Mouse (Mus musculus) hindbrain, embryonic 10.5 days (tissue): ENCODE measurements around the gene Gxylt2. TPM values are rescaled to one million over a fixed set of nuclear protein-coding genes. Genes with fewer than 3 reads are reported as not detected.

Experiments used
- DNase-seq: peaks from one replicate; pipeline ENCODE4 v3.0.0-alpha.2; 2017; ENCODE audit warnings: low spot score
- H3K27ac ChIP-seq: fragments of 300-500 bp; sonication (generic); 2 replicates; pipeline ENCODE4 v1.5.1; 2016; ENCODE audit warnings: mild to moderate bottlenecking, moderate library complexity
- H3K27me3 ChIP-seq: fragments of 300-500 bp; sonication (generic); 2 replicates; pipeline ENCODE4 v1.6.1; 2016; ENCODE audit warnings: mild to moderate bottlenecking; ENCODE audit not compliant: poor library complexity, insufficient read depth, severe bottlenecking
- H3K36me3 ChIP-seq: fragments of 300-500 bp; sonication (generic); 2 replicates; pipeline ENCODE4 v1.6.1; 2016; ENCODE audit warnings: mild to moderate bottlenecking, moderate library complexity
- H3K4me1 ChIP-seq: fragments of 300-500 bp; sonication (generic); replicated peaks from 2 replicates; pipeline ENCODE4 v1.6.1; 2016; ENCODE audit warnings: mild to moderate bottlenecking
- H3K4me3 ChIP-seq: fragments of 300-500 bp; sonication (generic); 2 replicates; pipeline ENCODE4 v1.5.1; 2016; ENCODE audit warnings: mild to moderate bottlenecking, moderate library complexity
- H3K9me3 ChIP-seq: fragments of 300-500 bp; sonication (generic); 2 replicates; pipeline ENCODE4 v1.6.1; 2016; ENCODE audit warnings: mild to moderate bottlenecking, moderate library complexity
- WGBS: fragments of 180-500 bp; shearing (Covaris S2); methylation state at CpG from one replicate; pipeline ENCODE4 v1.1.7; 2016; 5-methylcytosine and 5-hydroxymethylcytosine counted together
- polyA plus RNA-seq: library from polyadenylated mRNA; unstranded; fragments of >200 nt; fragmentation: Nextera tagmentation; extraction: Ambion mirVana; gene quantifications from 2 replicates; pipeline ENCODE4 v1.2.1, GENCODE M21; 2016

Gxylt2 gene
- polyA plus RNA-seq, 1 experiment from 2014 or later: 3.1 TPM

DNA sequence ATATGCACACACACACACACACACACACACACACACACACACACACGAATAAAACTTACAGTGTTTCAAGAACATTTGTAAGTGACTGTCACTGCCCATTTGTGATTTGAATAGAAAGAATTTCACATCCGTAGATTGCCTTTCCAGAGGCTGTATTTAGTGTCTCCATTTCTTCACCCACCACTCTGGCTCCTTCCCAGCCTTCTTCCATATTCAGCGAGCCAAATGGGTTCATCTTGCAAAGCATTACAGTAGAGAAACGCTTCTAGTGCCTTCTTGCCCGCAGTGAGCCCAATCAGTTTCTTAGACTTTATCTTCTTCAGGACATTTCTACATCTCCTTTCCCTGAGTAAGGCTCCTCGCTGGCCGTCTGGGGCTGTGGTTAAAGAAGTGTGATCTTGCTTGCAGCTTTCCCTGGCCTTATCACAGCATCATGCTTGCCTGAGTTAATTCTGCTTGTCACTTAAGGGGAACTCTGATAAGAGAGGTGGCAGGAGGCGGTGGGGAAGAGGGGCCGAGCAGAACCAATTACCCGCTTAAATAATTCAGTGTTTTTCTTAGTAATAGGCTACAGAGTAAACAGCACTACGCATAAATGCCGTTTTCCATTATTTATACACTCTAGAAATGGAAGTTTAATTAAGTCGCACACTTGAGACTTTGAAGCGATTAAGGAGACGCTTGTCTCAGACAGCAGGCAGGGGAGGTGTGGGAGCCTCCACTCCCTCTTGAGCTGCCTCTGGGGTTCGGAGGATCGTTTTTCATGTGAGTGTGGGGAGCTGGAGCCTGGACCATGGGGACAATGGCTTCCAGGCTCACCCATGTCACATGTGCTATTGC lies 16.6 kb downstream of the Gxylt2 start:
- DNase-seq: no peak
- H3K27me3 ChIP-seq: peaks cover 3% of the 10 kb centered on the region
- H3K9me3 ChIP-seq: no peaks in the 10 kb centered on the region
- H3K4me1 ChIP-seq: peaks cover 13% of the 10 kb centered on the region; the same call in 1 of the 2 replicates
- H3K27ac ChIP-seq: no peak overlapping the region
- H3K36me3 ChIP-seq: no peaks in the 10 kb centered on the region
- 63% methylated on average over 17 of the region's 17 CpGs for whole genome bisulfite sequencing
- no peak overlapping the region for H3K4me3 ChIP-seq

DNA sequence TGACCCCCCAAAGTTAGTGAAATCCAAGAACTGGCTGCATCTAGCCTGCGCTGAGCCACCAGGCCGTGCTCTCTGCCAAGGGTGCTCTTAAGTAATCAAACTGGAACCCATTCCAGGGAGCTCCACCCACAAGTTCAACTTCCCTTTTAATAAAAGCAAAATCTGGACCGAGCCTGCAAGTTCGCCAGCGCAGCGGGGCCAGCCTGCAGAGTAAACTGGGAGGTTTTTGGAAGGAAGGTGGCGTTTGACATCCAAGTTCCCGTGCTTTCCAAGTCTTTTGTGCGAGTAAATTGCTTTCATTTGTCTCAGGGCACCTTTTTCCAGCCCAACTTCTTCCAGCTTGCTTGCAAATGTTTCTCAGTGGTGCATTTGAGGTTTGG lies 27.5 kb downstream of the Gxylt2 start:
- no peaks in the 10 kb centered on the region for H3K9me3 ChIP-seq
- no peak for DNase-seq
- H3K27me3 ChIP-seq: no peaks in the 10 kb centered on the region
- no peak overlapping the region for H3K4me3 ChIP-seq
- peaks cover 11% of the 10 kb centered on the region; the same call in 1 of the 2 replicates for H3K4me1 ChIP-seq
- WGBS: 79% methylated on average over 9 of the region's 9 CpGs
- H3K36me3 ChIP-seq: no peaks in the 10 kb centered on the region
- H3K27ac ChIP-seq: no peak overlapping the region

DNA sequence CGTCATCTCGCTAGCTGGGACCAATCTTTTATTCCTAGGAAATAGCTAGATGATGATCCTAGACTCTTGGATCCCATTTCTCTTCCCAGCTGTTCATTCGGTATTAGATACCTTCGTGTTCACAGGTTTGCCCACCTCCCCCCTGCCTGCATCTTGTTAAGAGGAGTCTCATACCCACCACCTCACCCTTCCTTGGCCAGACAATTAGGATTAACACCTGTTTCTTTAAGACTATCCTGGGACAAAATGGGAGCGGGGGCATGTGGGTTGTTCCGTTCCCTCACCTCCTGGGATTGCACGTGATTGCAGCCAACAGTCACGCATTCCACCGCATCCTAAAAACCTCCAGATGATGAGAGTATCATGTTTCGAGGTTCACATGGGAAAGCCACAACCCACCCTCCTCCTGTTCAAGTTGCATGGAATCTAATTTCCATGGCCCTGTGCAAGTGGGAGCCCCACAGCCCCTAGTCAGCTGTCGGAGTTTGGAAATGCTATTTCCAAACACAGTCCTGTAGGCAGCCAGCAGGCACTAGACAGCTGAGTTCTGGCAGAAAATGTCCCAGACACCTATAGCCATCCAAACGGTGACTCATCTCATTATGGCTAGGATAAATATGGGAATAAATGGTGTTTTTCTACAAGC lies 28.0 kb downstream of the Gxylt2 start:
- Histone ChIP-seq H3K36me3 (no peaks in the 10 kb centered on the region), H3K9me3 (no peaks in the 10 kb centered on the region), H3K27me3 (no peaks in the 10 kb centered on the region), H3K4me3 (no peak overlapping the region), H3K4me1 (peaks cover 11% of the 10 kb centered on the region; the same call in 1 of the 2 replicates), H3K27ac (no peak overlapping the region)
- DNase-seq: no peak
- WGBS: 61% methylated on average over 12 of the region's 12 CpGs

DNA sequence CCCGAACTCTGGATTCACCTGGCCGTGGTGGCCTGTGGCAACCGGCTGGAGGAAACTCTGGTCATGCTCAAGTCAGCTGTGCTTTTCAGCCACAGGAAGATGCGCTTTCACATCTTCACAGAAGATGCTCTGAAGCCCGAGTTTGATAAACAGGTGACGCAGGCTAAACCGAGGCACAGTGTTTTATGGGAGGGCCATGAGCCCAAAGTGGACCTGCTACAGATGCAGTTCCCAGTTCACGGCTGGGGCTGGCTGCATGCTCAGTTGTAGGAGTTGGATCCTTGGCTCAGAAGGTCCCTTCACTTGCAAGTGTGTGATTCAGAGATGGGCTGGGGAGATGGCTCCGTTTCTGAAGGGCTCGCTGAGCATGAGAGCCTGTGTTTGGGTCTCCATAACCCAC lies 28.7 kb downstream of the Gxylt2 start:
- Histone ChIP-seq H3K27ac (no peak overlapping the region), H3K36me3 (no peaks in the 10 kb centered on the region), H3K9me3 (no peaks in the 10 kb centered on the region), H3K4me3 (no peak overlapping the region), H3K27me3 (no peaks in the 10 kb centered on the region), H3K4me1 (peaks cover 11% of the 10 kb centered on the region; the same call in 1 of the 2 replicates)
- 89% methylated on average over 10 of the region's 10 CpGs for WGBS
- no peak for DNase-seq

DNA sequence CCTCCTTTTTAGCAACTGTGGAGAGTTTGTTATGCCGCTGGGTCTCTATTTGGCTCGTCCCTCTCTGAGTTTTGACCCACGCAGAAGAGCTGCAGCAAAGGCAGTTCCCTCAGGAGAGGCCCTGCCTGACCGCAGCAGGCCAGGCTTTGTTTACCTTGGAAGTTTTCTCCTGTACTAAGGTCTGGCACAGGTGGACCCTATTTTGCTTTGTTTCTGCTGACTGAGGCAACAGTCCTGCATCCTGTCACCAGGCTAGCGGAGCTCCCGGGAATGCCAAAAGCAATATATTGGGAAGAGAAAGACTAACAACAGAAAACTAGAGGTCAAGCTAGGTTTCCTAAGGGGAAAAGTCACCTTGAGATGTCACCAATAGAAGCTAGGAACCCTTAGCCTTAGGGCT lies 29.8 kb downstream of the Gxylt2 start:
- whole genome bisulfite sequencing: 84% methylated on average over 6 of the region's 6 CpGs
- Histone ChIP-seq H3K27ac (no peak overlapping the region), H3K36me3 (no peaks in the 10 kb centered on the region), H3K9me3 (no peaks in the 10 kb centered on the region), H3K4me1 (peaks cover 11% of the 10 kb centered on the region; the same call in 1 of the 2 replicates), H3K27me3 (no peaks in the 10 kb centered on the region), H3K4me3 (no peak overlapping the region)
- DNase-seq: no peak

DNA sequence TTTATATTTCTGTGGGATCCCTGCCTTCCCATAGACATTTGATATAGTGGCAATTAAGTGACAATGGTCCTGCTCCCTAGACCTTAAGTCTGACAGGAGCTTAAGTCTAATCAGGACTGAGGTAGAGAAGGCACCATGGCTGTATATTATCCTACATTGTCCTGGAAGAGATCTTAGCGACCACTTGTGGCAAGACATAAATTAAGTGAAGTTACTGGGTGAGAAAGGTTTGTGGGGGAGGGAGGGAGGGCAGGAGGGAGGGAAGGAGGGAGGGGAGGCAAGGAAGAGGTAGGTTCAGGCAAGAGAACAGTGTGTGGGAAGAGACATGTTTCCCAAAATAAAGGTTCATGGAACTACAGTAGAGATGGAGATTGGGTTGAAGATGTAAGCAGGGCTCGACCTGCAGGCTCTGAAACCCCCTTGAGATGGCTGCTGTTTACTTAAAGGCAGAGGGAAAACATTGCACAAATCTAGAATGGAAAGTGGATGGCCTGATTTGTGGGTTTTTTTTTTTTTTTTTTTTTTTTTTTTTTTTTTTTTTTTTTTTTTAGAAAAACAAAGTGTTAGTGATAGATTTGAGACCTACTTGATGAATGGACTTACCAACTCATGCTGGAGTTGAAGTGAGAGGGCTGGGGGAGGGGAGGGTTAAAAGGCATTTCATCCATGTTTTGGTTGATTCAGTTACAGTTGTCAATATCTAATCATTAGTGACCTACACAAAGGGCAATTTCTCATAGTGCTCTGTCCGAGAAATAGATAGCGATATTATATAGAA lies 54.1 kb downstream of the Gxylt2 start:
- no peak for DNase-seq
- Histone ChIP-seq H3K27me3 (no peaks in the 10 kb centered on the region), H3K9me3 (no peaks in the 10 kb centered on the region), H3K4me1 (no peaks in the 10 kb centered on the region), H3K4me3 (no peak overlapping the region), H3K27ac (no peak overlapping the region), H3K36me3 (no peaks in the 10 kb centered on the region)
- WGBS: 79% methylated on average over 4 of the region's 4 CpGs

DNA sequence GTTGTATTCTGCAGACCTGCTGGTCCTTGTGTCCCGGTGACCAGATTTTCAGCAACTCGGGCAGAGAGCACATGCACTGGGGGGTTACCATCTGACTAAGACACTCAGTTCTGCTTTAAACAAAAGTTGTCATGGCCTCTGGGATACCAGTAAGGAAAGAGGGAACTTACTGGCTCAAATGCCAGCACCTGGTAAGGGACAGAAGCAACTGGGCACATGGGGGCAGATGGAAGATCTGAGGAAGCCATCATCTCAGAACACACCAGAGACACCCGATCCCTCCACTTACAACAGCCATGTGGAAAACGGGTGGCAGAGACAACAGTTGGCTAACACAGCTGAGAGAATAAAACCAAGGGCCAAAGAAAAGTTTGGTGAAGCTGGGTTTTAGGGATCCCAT lies 63.2 kb downstream of the Gxylt2 start:
- H3K27ac ChIP-seq: no peak overlapping the region
- DNase-seq: no peak
- H3K36me3 ChIP-seq: no peaks in the 10 kb centered on the region
- no peaks in the 10 kb centered on the region for H3K27me3 ChIP-seq
- no peaks in the 10 kb centered on the region for H3K9me3 ChIP-seq
- 91% methylated on average over 4 of the region's 4 CpGs for WGBS
- H3K4me1 ChIP-seq: no peaks in the 10 kb centered on the region
- H3K4me3 ChIP-seq: no peak overlapping the region

DNA sequence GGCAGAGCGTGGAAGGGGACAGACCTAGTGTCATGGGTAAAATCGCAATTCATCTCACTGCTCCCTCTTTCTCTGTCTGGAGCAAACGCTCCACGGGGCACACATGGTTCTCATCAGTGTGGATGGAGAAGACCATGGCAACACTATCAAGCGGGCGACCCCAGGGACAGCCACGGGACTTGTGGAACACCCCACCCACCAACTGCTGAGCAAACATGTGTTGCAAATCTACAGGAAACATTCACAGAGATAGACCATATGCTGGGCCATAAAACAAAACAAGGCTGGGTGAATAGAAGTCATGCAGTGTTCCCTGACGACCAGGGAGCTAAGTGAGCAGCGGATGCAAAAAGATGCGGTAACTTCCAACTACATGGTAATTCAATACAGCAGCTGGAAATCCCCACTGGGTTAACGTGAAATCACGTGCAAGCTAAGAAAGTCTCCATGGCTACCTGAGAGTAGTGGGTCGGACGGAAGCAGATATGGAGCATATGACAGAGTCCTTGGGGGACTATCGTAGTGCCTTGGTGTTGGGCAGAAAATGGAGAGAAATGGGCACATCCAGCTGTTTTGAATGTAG lies 71.5 kb downstream of the Gxylt2 start:
- no peaks in the 10 kb centered on the region for H3K9me3 ChIP-seq
- no peaks in the 10 kb centered on the region for H3K27me3 ChIP-seq
- no peaks in the 10 kb centered on the region for H3K36me3 ChIP-seq
- H3K27ac ChIP-seq: no peak overlapping the region
- peak; percentile 7 for DNase-seq
- H3K4me1 ChIP-seq: peaks cover 12% of the 10 kb centered on the region
- WGBS: 72% methylated on average over 15 of the region's 15 CpGs
- H3K4me3 ChIP-seq: no peak overlapping the region

DNA sequence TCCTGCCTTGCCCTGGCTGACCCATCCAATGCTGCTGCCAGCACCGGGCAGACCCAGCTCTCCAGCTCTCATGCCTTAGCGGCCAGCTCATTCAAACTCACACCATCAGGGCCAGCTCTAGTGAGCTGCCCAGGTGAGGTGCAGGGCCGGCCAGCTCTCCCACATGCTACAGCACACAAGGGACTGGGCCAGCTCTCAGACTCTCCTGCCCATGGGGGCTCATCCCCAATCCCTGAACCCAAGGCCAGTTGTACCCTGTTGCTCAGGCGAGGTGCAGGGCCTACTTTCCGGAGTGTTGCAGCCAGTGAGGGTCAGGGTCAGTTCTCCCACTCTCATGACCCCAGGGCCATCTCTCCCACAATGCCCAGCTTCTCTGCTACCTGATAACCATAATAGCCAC lies 74.1 kb downstream of the Gxylt2 start:
- H3K4me1 ChIP-seq: peaks cover 12% of the 10 kb centered on the region
- DNase-seq: no peak
- 88% methylated on average over 5 of the region's 5 CpGs for WGBS

DNA sequence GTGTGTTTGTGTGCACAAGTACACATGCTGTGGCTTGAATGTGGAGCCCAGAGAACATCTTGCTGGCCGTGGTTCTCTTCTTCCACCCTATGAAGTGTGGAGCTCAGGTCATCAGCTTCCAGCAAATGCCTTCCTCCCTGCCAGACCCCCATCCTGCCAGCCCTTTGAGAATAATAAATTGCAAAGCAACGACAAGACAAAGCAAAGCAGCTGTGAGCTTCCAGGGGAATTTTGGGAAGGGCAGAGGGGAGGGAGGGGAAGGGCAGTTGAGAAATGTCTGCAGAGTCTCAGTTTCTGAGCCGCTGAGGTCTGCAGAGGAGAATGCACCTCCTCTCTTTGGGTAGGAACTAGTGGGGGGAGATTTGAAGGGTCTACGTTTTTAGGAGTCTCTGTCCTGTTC lies 75.9 kb downstream of the Gxylt2 start:
- 34% methylated on average over 4 of the region's 4 CpGs for WGBS
- H3K27me3 ChIP-seq: no peaks in the 10 kb centered on the region
- H3K9me3 ChIP-seq: peaks cover 6% of the 10 kb centered on the region; the same call in 1 of the 2 replicates
- H3K27ac ChIP-seq: 0 out of 2 replicates have a peak overlapping the region, but pooled peaks have one; percentile 40
- H3K4me1 ChIP-seq: peaks cover 12% of the 10 kb centered on the region
- no peak overlapping the region for H3K4me3 ChIP-seq
- DNase-seq: peak; percentile 8
- no peaks in the 10 kb centered on the region for H3K36me3 ChIP-seq

More for the DNA sequence above, 74.1 kb downstream of the Gxylt2 start:
- Histone ChIP-seq H3K27ac (peak overlapping the region; percentile 16; the same call in 1 of the 2 replicates), H3K27me3 (no peaks in the 10 kb centered on the region), H3K4me3 (no peak overlapping the region), H3K9me3 (no peaks in the 10 kb centered on the region), H3K36me3 (no peaks in the 10 kb centered on the region)

DNA sequence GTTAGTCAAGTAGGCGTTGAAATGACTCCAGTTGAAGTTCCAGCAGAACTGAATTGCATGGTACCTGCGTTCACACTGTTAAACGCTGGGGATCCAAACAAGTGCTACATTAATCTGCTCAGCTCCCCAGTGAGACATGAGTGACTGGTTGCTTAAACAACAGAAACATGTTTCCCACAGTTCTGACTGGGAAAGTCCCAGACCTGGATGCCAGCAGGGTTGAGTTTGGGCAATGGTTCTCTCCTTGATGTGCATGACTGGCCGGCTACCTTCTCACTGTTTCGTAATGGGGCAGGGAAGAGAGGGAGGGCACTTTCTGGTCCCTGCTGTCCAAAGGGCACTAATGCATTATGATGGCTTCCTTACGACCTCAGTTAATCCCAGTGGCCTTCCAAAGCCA lies 77.1 kb downstream of the Gxylt2 start:
- H3K4me3 ChIP-seq: no peak overlapping the region
- WGBS: 88% methylated on average over 6 of the region's 6 CpGs
- DNase-seq: no peak
- H3K27me3 ChIP-seq: no peaks in the 10 kb centered on the region
- H3K36me3 ChIP-seq: 0 out of 2 replicates have a peak, but pooled peaks cover under 1% of the 10 kb centered on the region
- H3K27ac ChIP-seq: no peak overlapping the region
- H3K9me3 ChIP-seq: peaks cover 6% of the 10 kb centered on the region; the same call in 1 of the 2 replicates
- H3K4me1 ChIP-seq: peaks cover 12% of the 10 kb centered on the region

DNA sequence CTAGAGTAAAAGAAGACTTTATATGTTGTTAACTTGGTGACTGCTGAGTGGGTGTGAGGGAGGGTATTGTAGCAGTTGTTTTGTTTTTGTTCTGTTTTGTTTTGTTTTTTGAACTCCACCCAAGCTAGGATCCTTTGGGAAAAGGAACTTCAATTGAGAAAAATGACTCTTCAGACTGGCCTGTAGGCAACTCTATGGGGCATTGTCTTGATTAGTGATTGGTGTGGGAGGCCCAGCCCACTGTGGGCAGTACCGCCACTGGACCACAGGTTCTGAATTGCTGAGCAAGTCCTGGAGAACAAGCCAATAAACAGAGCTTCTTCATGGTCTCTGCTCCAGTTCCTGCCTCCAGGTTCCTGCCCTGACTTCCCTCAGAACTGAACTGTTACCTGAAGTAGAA lies 83.2 kb downstream of the Gxylt2 start:
- Histone ChIP-seq H3K4me1 (no peaks in the 10 kb centered on the region), H3K27me3 (no peaks in the 10 kb centered on the region), H3K27ac (0 out of 2 replicates have a peak overlapping the region, but pooled peaks have one; percentile 8), H3K9me3 (peaks cover 9% of the 10 kb centered on the region; the same call in 1 of the 2 replicates), H3K4me3 (no peak overlapping the region), H3K36me3 (0 out of 2 replicates have a peak, but pooled peaks cover 4% of the 10 kb centered on the region)
- WGBS: 81% methylated on average over 1 of the region's 1 CpGs
- no peak for DNase-seq
